Mouse (Mus musculus) heart, embryonic 10.5 days (tissue): ENCODE measurements around the gene Spef2. TPM values are rescaled to one million over a fixed set of nuclear protein-coding genes. Genes with fewer than 3 reads are reported as not detected.
"Not testable (repeated sequence)": the region's sequence is repeated elsewhere in the genome, so short reads cannot be mapped to it uniquely, and the experiment has no call there.

Source experiments
- DNase-seq: peaks from one replicate; pipeline ENCODE4 v3.0.0-alpha.2; 2017; ENCODE audit warnings: low spot score
- H3K27ac ChIP-seq: fragments of 300-500 bp; sonication (generic); 2 replicates; pipeline ENCODE4 v1.5.1; 2016; ENCODE audit warnings: mild to moderate bottlenecking
- H3K27me3 ChIP-seq: fragments of 300-500 bp; sonication (generic); 2 replicates; pipeline ENCODE4 v1.6.1; 2016; ENCODE audit warnings: mild to moderate bottlenecking; ENCODE audit not compliant: poor library complexity, insufficient read depth, severe bottlenecking
- H3K36me3 ChIP-seq: fragments of 300-500 bp; sonication (generic); 2 replicates; pipeline ENCODE4 v1.6.1; 2016; ENCODE audit warnings: mild to moderate bottlenecking, moderate library complexity
- H3K4me1 ChIP-seq: fragments of 300-500 bp; sonication (generic); 2 replicates; pipeline ENCODE4 v1.6.1; 2016; ENCODE audit warnings: mild to moderate bottlenecking
- H3K4me3 ChIP-seq: fragments of 300-500 bp; sonication (generic); 2 replicates; pipeline ENCODE4 v1.5.1; 2016; ENCODE audit warnings: mild to moderate bottlenecking, moderate library complexity
- H3K9me3 ChIP-seq: fragments of 300-500 bp; sonication (generic); 2 replicates; pipeline ENCODE4 v1.6.1; 2016; ENCODE audit warnings: mild to moderate bottlenecking, moderate library complexity
- WGBS: fragments of 180-500 bp; shearing (Covaris S2); methylation state at CpG from one replicate; pipeline ENCODE4 v1.1.7; 2016; 5-methylcytosine and 5-hydroxymethylcytosine counted together
- polyA plus RNA-seq: library from polyadenylated mRNA; unstranded; fragments of >200 nt; fragmentation: Nextera tagmentation; extraction: Ambion mirVana; gene quantifications from 2 replicates; pipeline ENCODE4 v1.2.1, GENCODE M21; 2016

Spef2 gene
- polyA plus RNA-seq, 1 experiment from 2014 or later: 0.33 TPM

- Histone ChIP-seq H3K9me3 (no peaks in the 10 kb centered on the region), H3K36me3 (no peaks in the 10 kb centered on the region), H3K4me1 (no peaks in the 10 kb centered on the region), H3K27me3 (no peaks in the 10 kb centered on the region), H3K27ac (no peak overlapping the region), H3K4me3 (no peak overlapping the region)
- 82% methylated on average over 6 of the region's 6 CpGs for WGBS
- DNase-seq: no peak
These were observed 183.3 kb downstream of the Spef2 start for GRCm38 (mm10) chr15:9565396-9565795.

DNA sequence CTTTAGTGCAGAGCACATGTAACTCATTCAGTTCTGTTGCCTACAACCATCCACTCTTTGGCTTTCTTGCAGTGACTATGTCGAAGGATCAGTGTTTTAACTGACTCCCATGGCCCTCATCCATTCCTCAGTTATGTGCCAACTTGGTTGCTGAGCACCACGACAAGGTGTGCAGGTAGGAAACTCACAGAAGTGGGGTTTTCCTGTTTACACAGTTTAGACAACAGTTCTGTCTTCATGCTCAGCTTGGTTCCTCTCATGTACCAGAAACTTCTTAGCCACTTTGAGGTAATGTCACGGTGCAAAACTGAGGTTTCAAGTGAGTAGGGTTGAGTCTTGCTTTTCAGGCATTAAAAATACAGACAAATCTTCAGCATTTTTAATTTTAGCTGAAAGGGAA is 184.5 kb downstream of the Spef2 start:
- Histone ChIP-seq H3K27me3 (no peaks in the 10 kb centered on the region), H3K36me3 (no peaks in the 10 kb centered on the region), H3K4me3 (no peak overlapping the region), H3K4me1 (no peaks in the 10 kb centered on the region), H3K27ac (no peak overlapping the region), H3K9me3 (no peaks in the 10 kb centered on the region)
- 67% methylated on average over 3 of the region's 3 CpGs for WGBS
- DNase-seq: no peak

GRCm38 (mm10) chr15:9557264-9557663 is 191.4 kb downstream of the Spef2 start:
- H3K36me3 ChIP-seq, H3K4me3 ChIP-seq, H3K27ac ChIP-seq, H3K4me1 ChIP-seq, DNase-seq, H3K27me3 ChIP-seq, H3K9me3 ChIP-seq: not testable (repeated sequence)
- 88% methylated on average over 15 of the region's 15 CpGs for WGBS

GRCm38 (mm10) chr15:9548951-9549350 is 199.7 kb downstream of the Spef2 start:
- Histone ChIP-seq H3K4me3 (no peak overlapping the region), H3K4me1 (no peaks in the 10 kb centered on the region), H3K9me3 (no peaks in the 10 kb centered on the region), H3K36me3 (no peaks in the 10 kb centered on the region), H3K27ac (no peak overlapping the region), H3K27me3 (no peaks in the 10 kb centered on the region)
- 75% methylated on average over 2 of the region's 2 CpGs for WGBS
- DNase-seq: no peak

GRCm38 (mm10) chr15:9535200-9535599 is 213.5 kb downstream of the Spef2 start:
- DNase-seq: no peak

DNA sequence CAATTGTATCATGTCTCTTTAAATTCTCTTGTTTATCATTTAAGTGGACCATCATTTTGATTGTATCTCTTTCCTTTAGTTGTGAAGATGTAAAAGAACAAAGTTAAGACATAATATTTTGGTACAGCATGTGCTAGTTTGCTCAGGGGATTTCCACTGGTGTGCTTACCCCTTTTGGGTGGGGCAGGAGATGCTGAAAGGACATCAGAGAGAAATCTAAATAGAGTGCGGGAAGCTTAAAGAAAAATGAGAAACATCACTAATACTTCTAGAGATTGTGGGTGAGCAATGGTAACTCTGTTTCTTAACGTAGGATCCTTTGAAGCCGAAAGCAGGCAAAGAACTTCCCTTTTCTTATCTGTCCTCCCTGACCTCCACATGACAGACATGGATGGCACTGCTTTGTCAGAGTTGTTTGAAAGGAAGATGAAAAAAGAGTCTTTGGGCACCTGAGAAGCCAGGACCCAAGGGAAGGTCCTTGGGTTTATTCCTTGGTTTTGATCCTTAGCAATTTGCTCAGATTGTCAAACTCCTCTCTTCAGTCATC is 215.2 kb downstream of the Spef2 start:
- no peak overlapping the region for H3K4me3 ChIP-seq
- no peaks in the 10 kb centered on the region for H3K27me3 ChIP-seq
- 60% methylated on average over 3 of the region's 3 CpGs for WGBS
- no peaks in the 10 kb centered on the region for H3K9me3 ChIP-seq
- no peaks in the 10 kb centered on the region for H3K36me3 ChIP-seq
- no peaks in the 10 kb centered on the region for H3K4me1 ChIP-seq
- H3K27ac ChIP-seq: no peak overlapping the region
- no peak for DNase-seq

More at GRCm38 (mm10) chr15:9535200-9535599, 213.5 kb downstream of the Spef2 start:
- no peaks in the 10 kb centered on the region for H3K9me3 ChIP-seq
- H3K4me3 ChIP-seq: no peak overlapping the region
- no peaks in the 10 kb centered on the region for H3K27me3 ChIP-seq
- no peaks in the 10 kb centered on the region for H3K36me3 ChIP-seq
- WGBS: 78% methylated on average over 1 of the region's 1 CpGs
- H3K27ac ChIP-seq: no peak overlapping the region
- no peaks in the 10 kb centered on the region for H3K4me1 ChIP-seq

GRCm38 (mm10) chr15:9530076-9530475 is 218.6 kb downstream of the Spef2 start, which contains the start of gene Il7r:
Il7r (minus strand) TSS chr15:9530176.
- 73% methylated on average over 4 of the region's 4 CpGs for WGBS
- no peak for DNase-seq
- Histone ChIP-seq H3K4me3 (no peak within 1 kb of the TSS), H3K36me3 (no peaks in the 10 kb centered on the region), H3K4me1 (no peaks in the 10 kb centered on the region), H3K9me3 (no peaks in the 10 kb centered on the region), H3K27me3 (no peaks in the 10 kb centered on the region), H3K27ac (no peak within 1 kb of the TSS)

DNA sequence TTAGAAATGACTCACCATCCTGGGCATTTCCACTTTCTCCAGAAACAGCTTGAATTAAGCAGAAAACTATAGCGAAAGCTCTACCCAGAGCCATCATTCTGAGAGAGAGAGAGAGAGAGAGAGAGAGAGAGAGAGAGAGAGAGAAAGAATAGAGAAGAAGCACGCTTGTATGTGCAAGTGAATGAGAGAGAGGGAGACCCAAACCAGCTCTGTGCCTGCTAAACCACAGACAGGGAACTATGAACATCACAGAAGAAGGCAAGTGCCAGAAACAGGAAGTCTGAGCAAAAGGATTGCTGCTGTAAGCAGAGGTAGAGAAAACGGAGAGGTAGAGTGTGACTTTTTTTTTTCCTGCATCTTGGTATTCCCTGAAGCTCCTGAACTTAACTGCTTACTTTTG is 219.0 kb downstream of the Spef2 start:
- Histone ChIP-seq H3K27ac (no peak overlapping the region), H3K4me3 (no peak overlapping the region), H3K27me3 (no peaks in the 10 kb centered on the region), H3K9me3 (no peaks in the 10 kb centered on the region), H3K36me3 (no peaks in the 10 kb centered on the region), H3K4me1 (no peaks in the 10 kb centered on the region)
- no peak for DNase-seq
- 68% methylated on average over 3 of the region's 3 CpGs for WGBS

Other genes starting within 250 kb of the Spef2 start
- not detected in 2 replicates for gene Il7r, start 218.7 kb downstream of the Spef2 start, polyA plus RNA-seq